Mouse (Mus musculus) left cerebral cortex, postnatal 36 days (tissue): Measurements from ENCODE around the gene Atf4. TPM values are rescaled to one million over a fixed set of nuclear protein-coding genes. Genes with fewer than 3 reads are reported as not detected.

Experiments used
- DNase-seq, 2 experiments: peaks; one replicate each; pipeline ENCODE4 v3.0.0; 2021 to 2022; ENCODE audit warnings: low spot score in 2 of 2, mixed read lengths in 1 of 2
- intact Hi-C: fragments of 180-260 bp; cut with DNase I; formaldehyde crosslinking; loops from one replicate; pipeline ENCODE4 v1.15.1; 2025
- total RNA-seq, 2 experiments: library from RNA; stranded (reverse); gene quantifications; 2 replicates each; pipeline ENCODE4 v1.2.3; 2021

The Atf4 gene
- 100 to 1,000 TPM in 1 of 2 experiments, 10 to 100 TPM in 1; 99.7 to 113 TPM for total RNA-seq

DNA sequence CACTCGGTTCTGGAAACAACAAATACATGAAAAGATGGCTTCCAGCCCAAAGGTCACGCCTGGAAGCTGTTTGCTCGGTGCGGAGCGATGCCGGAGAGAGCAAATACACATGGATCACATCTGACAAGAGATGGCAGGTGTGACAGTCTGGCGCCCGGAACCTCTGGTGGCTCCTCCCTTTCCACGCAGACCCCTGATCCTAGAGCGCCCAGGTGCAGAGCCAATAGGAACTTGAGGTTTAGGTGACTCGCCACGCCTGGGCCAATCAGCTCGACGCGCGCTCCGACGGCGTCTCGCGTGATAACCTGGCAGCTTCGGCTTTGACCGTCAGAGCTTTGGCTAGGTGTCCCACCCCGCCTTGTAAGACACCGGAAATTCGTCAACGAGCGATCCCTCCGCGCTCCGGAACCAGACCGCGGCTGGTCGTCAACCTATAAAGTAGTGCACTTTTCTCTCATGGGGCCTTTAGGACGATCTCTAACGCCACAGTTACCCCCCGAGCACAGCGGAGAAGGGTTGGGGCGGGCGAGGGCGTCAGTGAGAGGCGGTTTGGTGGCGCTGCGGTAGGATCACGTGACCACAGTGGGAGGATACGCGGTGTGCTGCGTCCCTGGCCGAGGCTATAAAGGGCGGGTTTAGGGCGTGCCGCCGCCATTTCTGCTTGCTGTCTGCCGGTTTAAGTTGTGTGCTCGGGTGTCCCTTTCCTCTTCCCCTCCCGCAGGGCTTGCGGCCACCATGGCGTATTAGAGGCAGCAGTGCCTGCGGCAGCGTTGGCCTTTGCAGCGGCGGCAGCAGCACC is at the start of gene Atf4:
Gene Atf4, plus strand, starts transcription at position 338 of the 799 bp plus-strand sequence.
- intact Hi-C loops: loop anchor here (2.0 kb wide), 1 partner anchor 20 kb away; the partner anchor contains the start of genes AC140267.1 and Mief1
- peak; percentile 98 to 99 for DNase-seq

- no peak for DNase-seq
- intact Hi-C loops: no loop called here
Measured at GRCm38 (mm10) chr15:80206057-80206565, 48.9 kb upstream of the Atf4 start.

GRCm38 (mm10) chr15:80208446-80208845 is 46.5 kb upstream of the Atf4 start:
- intact Hi-C loops: no loop called here

GRCm38 (mm10) chr15:80213688-80214087 is 41.3 kb upstream of the Atf4 start:
- no peak for DNase-seq
- intact Hi-C loops: no loop called here

More at GRCm38 (mm10) chr15:80208446-80208845, 46.5 kb upstream of the Atf4 start:
- no peak for DNase-seq

DNA sequence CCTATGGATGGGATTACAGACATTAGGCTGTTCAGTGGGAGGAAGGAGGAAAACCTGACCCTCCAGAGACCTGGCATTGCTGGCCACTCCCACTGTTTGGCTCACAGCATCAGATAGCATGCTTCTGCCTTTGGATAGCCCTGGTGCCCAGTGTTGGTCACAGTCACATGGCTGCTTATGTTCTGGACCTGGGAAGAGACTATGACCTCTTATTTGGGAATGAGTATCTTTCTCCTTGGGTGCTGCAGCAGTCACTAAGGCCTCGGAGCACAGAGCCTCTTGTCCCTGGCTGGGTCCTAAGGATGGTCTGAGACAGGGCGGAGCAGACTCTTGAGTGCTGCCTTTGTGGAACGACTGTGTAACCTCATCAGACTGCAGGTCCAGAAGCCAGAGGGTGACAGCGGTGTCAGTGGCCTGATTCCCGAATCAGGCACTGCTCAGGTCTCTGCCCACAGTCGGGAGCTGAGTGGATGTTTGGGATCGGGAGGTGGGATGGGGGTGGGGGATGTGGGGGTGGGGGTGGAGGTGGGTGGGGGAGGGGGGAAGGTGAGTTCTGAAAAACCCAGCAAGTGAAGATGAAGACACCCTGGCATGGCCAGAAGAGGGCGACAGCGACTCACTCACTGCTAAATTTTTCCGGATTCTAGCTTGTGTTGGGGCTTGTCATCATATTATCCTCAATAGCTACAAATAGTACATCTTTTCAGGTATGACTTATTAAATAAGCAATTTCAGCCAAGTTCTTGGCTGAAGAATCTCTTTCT is 39.1 kb upstream of the Atf4 start:
- no peak for DNase-seq
- intact Hi-C loops: no loop called here

- intact Hi-C loops: no loop called here
- DNase-seq: no peak
Measured at GRCm38 (mm10) chr15:80216480-80216820, 38.5 kb upstream of the Atf4 start.

DNA sequence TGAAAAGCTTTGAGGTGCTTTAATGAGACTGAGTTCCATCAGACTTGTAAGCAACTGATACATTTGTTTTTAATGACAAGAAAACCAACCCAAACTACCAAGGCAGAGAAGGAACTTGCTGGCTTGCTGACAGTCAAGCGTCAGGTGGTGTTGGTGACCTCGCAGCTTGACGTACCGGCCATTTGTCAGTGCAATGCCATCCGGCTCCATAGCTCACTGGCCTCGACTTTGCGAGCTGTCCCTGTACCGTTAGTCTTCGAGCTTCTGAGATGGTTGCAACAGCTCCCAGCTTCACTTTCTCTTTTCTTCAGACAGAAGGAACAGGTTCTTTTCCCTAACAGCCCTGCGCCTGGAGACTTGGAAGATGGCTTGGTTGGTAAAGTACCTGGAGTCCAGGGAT is 37.5 kb upstream of the Atf4 start:
- no peak for DNase-seq
- intact Hi-C loops: no loop called here

- DNase-seq: no peak
- intact Hi-C loops: no loop called here
Measured at GRCm38 (mm10) chr15:80219211-80219610, 35.8 kb upstream of the Atf4 start.

DNA sequence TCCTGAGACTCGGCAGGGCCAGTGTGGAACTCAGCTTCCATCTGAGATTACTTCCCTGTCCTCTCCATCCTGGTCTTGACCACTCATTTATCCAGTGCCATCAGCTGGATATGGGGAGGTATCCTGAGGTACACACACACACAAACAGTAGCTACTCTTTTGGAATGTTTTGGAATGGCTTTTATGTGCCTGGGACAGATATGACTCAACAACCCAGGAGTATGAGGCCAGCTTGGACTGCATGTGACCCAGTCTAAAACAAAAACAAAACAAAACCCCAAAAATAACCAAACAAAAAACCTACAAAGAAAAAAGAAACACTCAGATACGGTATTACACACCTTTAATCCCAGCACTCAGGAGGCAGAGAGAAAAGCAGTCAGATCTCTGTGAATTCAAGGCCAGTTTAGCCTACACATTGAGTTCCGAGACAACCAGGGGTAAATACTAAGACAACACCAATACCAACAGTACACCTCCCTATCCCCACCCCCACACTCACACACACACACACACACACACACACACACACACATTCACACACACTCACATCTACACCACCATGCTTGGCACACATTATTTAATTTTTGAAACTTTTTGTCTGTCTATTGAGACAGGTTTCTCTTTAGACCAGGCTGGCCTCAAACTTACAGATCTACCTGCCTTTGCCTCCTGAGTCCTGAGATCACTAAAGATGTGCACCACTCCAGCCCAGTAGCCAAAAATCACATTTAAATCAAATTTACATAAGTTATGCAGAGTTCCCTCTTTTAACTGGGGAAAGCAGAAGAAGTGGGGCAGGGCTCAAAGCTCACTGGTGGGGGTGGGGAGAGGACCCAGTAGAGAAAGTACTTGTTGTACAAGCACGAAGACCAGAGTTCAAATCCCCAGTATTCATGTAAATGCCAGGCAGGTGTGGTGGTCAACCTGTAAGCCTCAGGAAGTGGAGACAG is 35.0 kb upstream of the Atf4 start:
- intact Hi-C loops: loop anchor here (10.0 kb wide), 1 partner anchor 275 kb away; no protein-coding TSS in a partner anchor
- no peak for DNase-seq

GRCm38 (mm10) chr15:80221031-80221430 is 34.0 kb upstream of the Atf4 start:
- no peak for DNase-seq
- intact Hi-C loops: loop anchor here (10.0 kb wide), 1 partner anchor 276 kb away; no protein-coding TSS in a partner anchor

DNA sequence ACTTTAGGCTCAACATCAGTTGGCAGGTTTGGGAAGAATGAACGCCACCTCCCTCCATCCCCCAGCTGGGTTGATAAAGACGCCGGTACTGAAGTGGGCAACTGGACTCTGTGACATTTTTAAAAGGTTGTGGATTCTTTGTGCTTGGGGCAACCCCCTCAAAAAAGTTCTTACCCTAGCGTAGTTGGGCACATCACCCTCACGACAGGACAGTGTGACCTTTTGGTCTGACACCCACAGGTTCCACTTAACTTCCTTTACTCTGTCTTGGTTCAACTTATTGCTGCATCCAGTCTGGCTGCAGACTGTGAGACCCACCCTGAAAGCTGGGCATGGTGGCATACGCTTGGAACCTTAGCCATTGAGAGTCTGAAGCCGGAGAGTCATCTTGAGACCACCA is 31.2 kb upstream of the Atf4 start:
- intact Hi-C loops: loop anchor here (10.0 kb wide), 1 partner anchor 279 kb away; no protein-coding TSS in a partner anchor
- DNase-seq: no peak

DNA sequence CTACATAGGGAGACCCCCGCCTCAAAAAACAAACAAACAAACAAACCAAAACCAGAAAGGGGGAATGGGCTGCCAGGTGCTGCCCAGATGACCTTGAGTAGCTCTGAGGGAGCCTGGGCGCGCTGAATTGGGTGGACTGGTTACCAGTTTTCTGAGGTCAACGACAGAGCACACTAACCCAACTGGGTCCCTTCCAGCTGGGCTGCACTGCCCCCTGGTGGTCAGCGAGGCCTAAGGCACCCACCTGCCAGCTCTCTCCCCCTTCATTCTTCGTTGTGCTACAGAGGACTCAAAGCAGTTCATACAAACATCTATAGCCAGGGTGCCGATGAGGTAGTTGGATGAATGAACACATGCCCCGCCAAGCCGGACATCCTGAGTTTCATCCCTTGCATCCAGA is 29.8 kb upstream of the Atf4 start:
- intact Hi-C loops: loop anchor here (5.0 to 10.0 kb wide), 4 partner anchors 37 to 280 kb away; partner anchors contain the start of genes Mgat3, Rps19bp1 and Tab1
- DNase-seq: peak; percentile 34 to 47

DNA sequence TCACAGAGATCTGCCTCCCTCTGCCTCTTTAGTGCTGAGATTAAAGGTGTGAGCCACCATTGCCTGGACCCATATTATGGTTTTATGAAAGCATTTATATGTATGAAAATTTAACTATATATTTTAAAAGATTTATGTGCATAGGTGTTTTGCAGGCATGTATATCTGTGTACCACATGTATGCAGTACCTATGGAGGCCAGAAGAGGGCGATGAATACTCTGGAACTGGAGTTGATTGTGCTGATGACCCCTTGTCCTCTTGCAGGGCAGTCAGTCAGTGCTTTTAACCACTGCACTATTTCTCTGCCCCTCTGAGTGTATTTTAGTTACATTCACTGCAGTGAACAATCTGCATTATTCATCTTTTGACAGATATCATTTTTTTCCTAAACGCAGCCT is 29.2 kb upstream of the Atf4 start:
- no peak for DNase-seq
- intact Hi-C loops: loop anchor here (5.0 to 10.0 kb wide), 4 partner anchors 37 to 281 kb away; partner anchors contain the start of genes Mgat3, Rps19bp1 and Tab1

DNA sequence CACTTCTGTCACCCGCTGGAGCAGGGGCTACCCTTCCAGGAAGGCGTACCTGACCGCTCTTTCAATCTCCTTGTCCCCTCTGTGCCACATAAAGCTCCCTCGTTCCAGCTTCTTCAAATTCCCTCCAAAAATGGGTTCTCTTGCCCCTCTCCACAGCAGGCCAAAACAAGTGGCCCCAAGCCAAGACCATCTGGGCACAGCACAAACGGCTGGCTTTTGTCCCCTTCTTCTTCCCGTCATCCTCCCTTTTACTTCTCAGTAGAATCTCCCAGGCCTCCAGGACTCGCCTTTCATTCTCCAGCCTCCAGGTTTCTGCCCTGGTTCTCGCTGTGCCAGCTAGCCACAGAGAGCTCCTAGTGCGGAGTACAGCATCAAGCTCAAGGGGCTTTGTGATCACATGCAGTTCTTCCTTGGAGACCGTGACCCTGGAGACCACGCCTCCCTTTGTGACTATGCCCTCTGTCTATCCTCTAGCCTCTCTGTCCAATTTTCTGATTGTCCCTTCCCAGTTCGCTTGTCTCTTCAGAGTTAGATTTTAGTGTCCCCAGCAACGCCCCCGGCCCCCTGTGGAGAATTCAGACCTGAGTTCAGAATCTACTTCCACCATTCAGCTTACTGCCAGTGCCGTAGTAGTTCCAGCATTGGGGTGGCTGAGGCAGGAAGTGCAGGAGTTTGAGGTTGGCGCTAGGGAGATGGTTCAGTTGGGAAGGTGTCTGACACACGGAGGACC is 26.7 kb upstream of the Atf4 start:
- intact Hi-C loops: loop anchor here (5.0 to 10.0 kb wide), 4 partner anchors 34 to 283 kb away; partner anchors contain the start of genes Mgat3, Rps19bp1 and Tab1
- no peak for DNase-seq

GRCm38 (mm10) chr15:80232331-80232730 is 22.7 kb upstream of the Atf4 start:
- no peak for DNase-seq
- intact Hi-C loops: no loop called here

- intact Hi-C loops: no loop called here
- DNase-seq: no peak
Measured at GRCm38 (mm10) chr15:80233053-80233452, 21.9 kb upstream of the Atf4 start.

GRCm38 (mm10) chr15:80233733-80234509 is 21.1 kb upstream of the Atf4 start, which contains the start of gene Mief1:
Gene Mief1, plus strand, starts transcription at chr15:80234018.
- peak; percentile 96 to 97 for DNase-seq
- intact Hi-C loops: loop anchor here (2.0 kb wide), 1 partner anchor 21 kb away; the partner anchor contains the start of gene Atf4
